Mouse (Mus musculus) stomach, postnatal 0 days (tissue): ENCODE data around the gene Sowahb. TPM values are rescaled to one million over a fixed set of nuclear protein-coding genes. Genes with fewer than 3 reads are reported as not detected.

Experiments
- ATAC-seq: fragments of 200-750 bp; cut with Nextera tagmentation; 2 replicates; pipeline ENCODE4 v1.8.0; 2017; ENCODE audit not compliant: low FRiP score, low TSS enrichment
- DNase-seq: peaks from one replicate; pipeline ENCODE4 v3.0.0-alpha.2; 2016; ENCODE audit warnings: low spot score
- H3K27ac ChIP-seq: fragments of 300-500 bp; sonication (generic); replicated peaks from 2 replicates; pipeline ENCODE4 v1.5.1; 2014; ENCODE audit warnings: mild to moderate bottlenecking, control low read depth
- H3K27me3 ChIP-seq: fragments of 300-500 bp; sonication (generic); 2 replicates; pipeline ENCODE4 v1.6.1; 2014; ENCODE audit warnings: low read length; ENCODE audit not compliant: control insufficient read depth, insufficient read depth
- H3K36me3 ChIP-seq: fragments of 300-500 bp; sonication (generic); 2 replicates; pipeline ENCODE4 v1.6.1; 2014; ENCODE audit warnings: low read length, mixed read lengths; ENCODE audit not compliant: control insufficient read depth, insufficient read depth
- H3K4me1 ChIP-seq: fragments of 300-500 bp; sonication (generic); replicated peaks from 2 replicates; pipeline ENCODE4 v1.6.1; 2014; ENCODE audit warnings: antibody characterized with exemption; ENCODE audit not compliant: control insufficient read depth, insufficient read depth
- H3K4me2 ChIP-seq: fragments of 300-500 bp; sonication (generic); replicated peaks from 2 replicates; pipeline ENCODE4 v1.6.1; 2014; ENCODE audit warnings: low read depth, mild to moderate bottlenecking, control low read depth, moderate library complexity
- H3K4me3 ChIP-seq: fragments of 300-500 bp; sonication (generic); 2 replicates; pipeline ENCODE4 v1.5.1; 2014; ENCODE audit warnings: low read depth, low read length, control low read depth
- H3K9ac ChIP-seq: fragments of 300-500 bp; sonication (generic); 2 replicates; pipeline ENCODE4 v1.6.1; 2014; ENCODE audit warnings: mild to moderate bottlenecking, low read length, control low read depth, mixed read lengths
- H3K9me3 ChIP-seq: fragments of 300-500 bp; sonication (generic); 2 replicates; pipeline ENCODE4 v1.6.1; 2016; ENCODE audit warnings: low read length; ENCODE audit not compliant: control insufficient read depth
- CTCF ChIP-seq: IDR thresholded peaks from 2 replicates; pipeline ENCODE4 v1.5.1; 2016; ENCODE audit warnings: antibody characterized with exemption, low read depth, mild to moderate bottlenecking, moderate library complexity
- EP300 ChIP-seq: optimal IDR thresholded peaks from 2 replicates; pipeline ENCODE3; 2016; ENCODE audit warnings: antibody characterized with exemption
- WGBS: fragments of 180-500 bp; shearing (Covaris S2); extraction: QIAGEN DNeasy Blood & Tissue Kit; methylation state at CpG from one replicate; pipeline ENCODE4 v1.1.7; 2014; 5-methylcytosine and 5-hydroxymethylcytosine counted together
- polyA plus RNA-seq: library from polyadenylated mRNA; unstranded; fragments of >200 nt; fragmentation: Nextera tagmentation; extraction: Ambion mirVana; gene quantifications from 2 replicates; pipeline ENCODE4 v1.2.1, GENCODE M21; 2015

Gene Sowahb
- polyA plus RNA-seq, 1 experiment from 2014 or later: 1.7 TPM

DNA sequence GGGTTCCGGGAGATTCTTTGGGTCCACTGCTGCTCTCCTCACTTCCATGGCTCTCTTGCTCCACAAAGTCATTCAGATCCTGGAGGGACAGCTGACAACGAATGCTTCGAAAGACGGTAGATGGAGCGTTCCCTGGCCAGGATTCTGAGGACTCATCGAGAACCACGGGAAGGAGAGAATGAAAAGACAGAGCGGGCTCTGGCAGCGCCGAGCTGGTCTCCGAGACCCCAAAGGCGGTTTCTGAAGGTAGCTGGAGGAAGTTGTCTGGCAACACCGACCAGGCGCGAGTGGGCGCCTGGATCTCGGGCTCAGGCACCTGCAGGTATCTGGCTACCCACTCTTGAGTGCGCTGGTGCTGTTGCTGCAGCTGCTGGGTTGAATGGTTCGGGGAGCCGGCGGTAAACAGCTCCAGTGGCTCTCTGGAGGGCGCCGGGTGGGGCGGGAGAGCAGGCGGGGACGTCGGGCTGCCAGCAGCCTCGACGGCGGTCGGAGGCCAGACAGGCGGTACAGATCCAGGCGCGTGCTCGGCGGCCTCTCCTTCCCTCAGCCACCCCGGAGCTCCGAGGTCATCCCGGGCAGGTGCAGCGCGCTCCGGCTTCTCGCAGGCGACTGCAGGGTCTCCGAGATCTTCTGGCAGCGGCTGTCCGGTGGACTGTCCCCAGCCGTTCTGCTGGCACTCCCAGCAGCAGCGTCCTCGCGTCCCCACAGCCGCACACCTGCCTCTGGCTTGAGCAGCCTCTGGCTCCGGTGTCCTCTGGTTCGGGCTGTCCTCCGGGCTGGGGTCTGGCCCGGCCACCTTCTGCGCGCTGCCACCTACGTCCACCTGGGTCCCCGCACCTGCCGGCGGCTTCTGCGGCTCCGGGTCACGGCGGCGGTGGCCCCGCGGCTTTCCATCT lies 886 bp downstream of the Sowahb start:
- WGBS: 5% methylated on average over 67 of the region's 69 CpGs
- TF ChIP-seq CTCF: no peak
- Histone ChIP-seq H3K27ac (peak overlapping the region; percentile 53; the same call in 1 of the 2 replicates), H3K4me3 (peak overlapping the region; percentile 62), H3K4me1 (peaks cover 7% of the 10 kb centered on the region; the same call in 1 of the 2 replicates), H3K36me3 (no peaks in the 10 kb centered on the region), H3K27me3 (peaks cover 2% of the 10 kb centered on the region; the same call in 1 of the 2 replicates), H3K9ac (peak overlapping the region; percentile 57), H3K9me3 (no peaks in the 10 kb centered on the region), H3K4me2 (peak overlapping the region; percentile 84)
- ATAC-seq: no peak; the same call in 1 of the 2 replicates
- DNase-seq: peak; percentile 58

DNA sequence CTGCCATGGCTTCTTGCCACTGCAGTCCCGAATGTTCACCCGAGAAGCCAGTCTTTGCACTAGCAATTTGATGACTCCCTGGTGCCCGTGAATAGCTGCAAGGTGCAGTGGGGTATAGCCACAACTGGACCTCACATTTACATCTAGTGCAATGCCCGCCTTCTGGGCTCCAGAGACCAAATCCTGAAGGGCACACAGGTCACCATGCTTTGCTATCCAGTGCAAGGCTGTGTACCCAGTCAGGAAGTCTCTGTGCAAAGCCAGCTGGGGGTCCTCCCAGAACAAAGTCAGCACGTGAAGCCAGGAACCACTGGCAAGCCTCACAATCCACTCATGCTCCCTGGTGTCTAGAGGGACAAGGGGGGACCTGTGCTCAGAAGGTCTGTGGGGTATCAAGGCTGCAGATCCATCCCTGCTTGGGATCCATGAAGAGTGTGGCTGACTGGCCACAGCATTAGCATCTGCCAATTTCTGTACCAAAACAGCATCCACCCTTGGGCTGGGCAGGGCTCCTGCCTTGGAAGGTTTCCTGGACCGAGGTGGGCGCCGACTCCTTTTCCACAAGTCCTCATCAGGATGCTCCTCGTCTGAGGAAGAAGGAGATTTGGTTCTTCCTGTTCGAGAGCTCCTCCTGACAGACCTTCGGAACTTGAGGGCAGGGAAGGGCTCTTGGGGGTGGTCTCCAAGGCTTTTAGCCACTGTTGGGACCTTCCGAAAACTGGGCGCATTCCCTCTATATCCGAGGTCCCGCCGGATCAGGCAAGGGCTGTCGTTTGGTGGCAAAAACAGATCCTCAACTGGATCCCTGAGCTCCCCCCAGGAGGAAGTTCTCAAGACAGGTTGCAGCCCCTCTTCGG lies 1.8 kb downstream of the Sowahb start:
- 60% methylated on average over 18 of the region's 18 CpGs for WGBS
- peaks cover 7% of the 10 kb centered on the region; the same call in 1 of the 2 replicates for H3K4me1 ChIP-seq
- H3K9ac ChIP-seq: no peak overlapping the region
- no peaks in the 10 kb centered on the region for H3K36me3 ChIP-seq
- DNase-seq (no peak), ATAC-seq (no peak)
- H3K9me3 ChIP-seq: no peaks in the 10 kb centered on the region
- H3K4me3 ChIP-seq: no peak overlapping the region
- no peak for TF ChIP-seq EP300
- TF ChIP-seq CTCF: no peak
- peaks cover 2% of the 10 kb centered on the region; the same call in 1 of the 2 replicates for H3K27me3 ChIP-seq
- H3K27ac ChIP-seq: no peak overlapping the region
- H3K4me2 ChIP-seq: peak overlapping the region; percentile 84

- Histone ChIP-seq H3K9ac (no peak overlapping the region), H3K9me3 (no peaks in the 10 kb centered on the region), H3K36me3 (no peaks in the 10 kb centered on the region), H3K27ac (no peak overlapping the region), H3K4me3 (no peak overlapping the region), H3K27me3 (peaks cover 2% of the 10 kb centered on the region; the same call in 1 of the 2 replicates), H3K4me2 (no peak overlapping the region), H3K4me1 (peaks cover 10% of the 10 kb centered on the region; the same call in 1 of the 2 replicates)
- WGBS: 74% methylated on average over 4 of the region's 4 CpGs
- TF ChIP-seq CTCF (no peak), EP300 (no peak)
- no peak for ATAC-seq
- no peak for DNase-seq
Measured at GRCm38 (mm10) chr5:93042031-93042430, 2.8 kb downstream of the Sowahb start.

DNA sequence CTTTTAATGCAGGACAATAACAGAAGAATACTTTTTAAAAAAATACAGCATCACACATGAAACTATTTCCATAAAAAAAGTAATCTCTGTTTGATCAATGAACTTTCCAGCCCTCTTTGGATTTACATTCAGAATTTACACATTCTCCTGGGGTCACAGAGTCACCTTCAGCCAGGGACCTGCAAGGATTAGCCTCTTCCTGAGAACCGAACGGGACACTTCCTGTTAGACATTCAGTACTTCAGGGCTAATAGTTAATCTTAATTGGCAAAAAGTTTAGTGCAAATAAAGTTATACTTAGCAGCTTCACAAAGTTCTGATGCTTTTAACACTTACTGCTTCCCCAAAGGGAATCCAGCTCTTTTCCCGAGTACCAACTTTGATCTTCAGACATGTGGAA lies 3.5 kb downstream of the Sowahb start:
- Histone ChIP-seq H3K4me3 (no peak overlapping the region), H3K9me3 (no peaks in the 10 kb centered on the region), H3K4me1 (peaks cover 10% of the 10 kb centered on the region; the same call in 1 of the 2 replicates), H3K36me3 (no peaks in the 10 kb centered on the region), H3K9ac (no peak overlapping the region), H3K4me2 (no peak overlapping the region), H3K27me3 (peaks cover 2% of the 10 kb centered on the region; the same call in 1 of the 2 replicates), H3K27ac (no peak overlapping the region)
- ATAC-seq: no peak
- no peak for TF ChIP-seq CTCF
- no peak for TF ChIP-seq EP300
- WGBS: 47% methylated on average over 3 of the region's 3 CpGs
- no peak for DNase-seq

GRCm38 (mm10) chr5:93040095-93040494 lies 4.7 kb downstream of the Sowahb start:
- Histone ChIP-seq H3K27ac (no peak overlapping the region), H3K4me1 (peaks cover 11% of the 10 kb centered on the region; the same call in 1 of the 2 replicates), H3K4me2 (no peak overlapping the region), H3K9ac (no peak overlapping the region), H3K27me3 (peaks cover 2% of the 10 kb centered on the region; the same call in 1 of the 2 replicates), H3K4me3 (no peak overlapping the region), H3K9me3 (no peaks in the 10 kb centered on the region), H3K36me3 (no peaks in the 10 kb centered on the region)
- WGBS: 46% methylated on average over 5 of the region's 5 CpGs
- TF ChIP-seq EP300 (no peak), CTCF (no peak)
- DNase-seq (peak; percentile 51), ATAC-seq (peak; percentile 56)
